Mouse (Mus musculus): ENCODE data around the gene 1810043G02Rik.
"Not testable (repeated sequence)": the region's sequence is repeated elsewhere in the genome, so short reads cannot be mapped to it uniquely, and the experiment has no call there.

Gene 1810043G02Rik

DNA sequence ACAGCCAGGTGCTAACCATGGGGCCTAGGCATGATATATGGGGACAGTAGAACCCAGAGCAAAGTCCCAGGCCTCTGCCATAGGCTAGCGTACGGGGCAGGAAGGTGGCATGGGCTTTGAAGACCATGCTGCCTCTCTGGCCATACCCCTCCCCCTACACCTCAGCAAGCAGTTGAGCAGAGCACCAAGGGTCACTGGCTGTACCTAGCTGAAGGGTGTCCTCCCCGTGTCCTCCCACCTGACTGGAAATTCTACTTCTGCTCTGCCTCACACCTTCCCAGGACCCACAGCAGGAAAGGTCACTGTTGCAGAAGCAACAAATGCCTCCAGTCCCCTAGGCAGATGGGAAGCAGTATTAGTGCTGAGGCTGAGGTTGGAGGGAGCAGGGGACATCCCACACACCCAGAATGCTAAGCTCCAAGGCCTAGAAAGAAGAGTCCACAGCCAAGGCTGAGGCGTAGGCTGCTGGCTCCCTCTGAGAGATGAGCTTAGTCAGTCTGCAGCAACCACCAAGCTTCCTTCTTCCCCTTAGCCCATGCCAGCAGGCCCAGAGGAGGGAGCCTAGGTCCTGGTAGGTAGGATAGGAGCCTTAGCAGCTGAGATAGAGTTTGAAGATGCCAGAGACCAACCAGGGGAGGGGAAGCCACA, 27.6 kb downstream of the 1810043G02Rik start:
- no peak for DNase-seq (ENCODE audit: low spot score)

DNA sequence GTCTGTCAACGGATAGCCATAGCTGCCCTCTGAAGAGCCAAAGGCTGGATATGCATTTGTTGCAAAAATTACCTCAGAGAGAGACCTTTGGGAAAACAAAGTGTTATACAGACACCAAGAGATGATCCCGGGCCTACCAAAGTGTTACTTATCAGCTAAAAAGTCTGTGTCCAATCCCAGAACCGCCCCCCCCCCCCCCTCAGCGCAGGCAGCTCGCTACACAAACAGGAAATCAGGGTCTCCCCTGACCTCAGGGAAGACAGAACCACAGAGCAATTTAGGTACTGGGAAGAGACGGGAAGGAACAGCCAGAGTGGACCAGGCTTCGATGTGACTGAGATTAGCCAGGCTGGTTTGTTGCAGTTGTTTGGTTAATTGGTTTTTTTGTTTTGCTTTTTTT, 28.9 kb downstream of the 1810043G02Rik start:
- no peak for DNase-seq (ENCODE audit: low spot score)

DNA sequence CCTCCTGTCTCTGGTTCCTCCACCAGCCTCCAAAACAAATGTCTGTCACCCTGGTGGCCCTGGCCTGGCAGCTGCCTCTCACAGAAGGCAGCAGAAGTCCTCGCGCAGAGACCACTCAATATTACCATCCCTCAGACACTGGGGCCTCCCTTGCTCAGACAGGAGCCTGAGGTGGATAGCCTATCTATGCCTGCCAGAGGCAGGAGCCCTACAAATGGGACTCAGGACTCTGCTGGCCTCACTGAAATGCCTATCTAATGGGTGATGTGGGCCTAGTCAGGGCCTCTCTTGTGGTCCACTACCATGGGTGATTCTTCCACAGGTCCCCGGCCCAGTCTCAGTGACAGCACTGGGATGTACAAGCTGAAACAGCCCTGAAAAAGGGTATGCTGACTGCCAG, 29.8 kb downstream of the 1810043G02Rik start:
- DNase-seq (ENCODE audit: low spot score), result no peak

DNA sequence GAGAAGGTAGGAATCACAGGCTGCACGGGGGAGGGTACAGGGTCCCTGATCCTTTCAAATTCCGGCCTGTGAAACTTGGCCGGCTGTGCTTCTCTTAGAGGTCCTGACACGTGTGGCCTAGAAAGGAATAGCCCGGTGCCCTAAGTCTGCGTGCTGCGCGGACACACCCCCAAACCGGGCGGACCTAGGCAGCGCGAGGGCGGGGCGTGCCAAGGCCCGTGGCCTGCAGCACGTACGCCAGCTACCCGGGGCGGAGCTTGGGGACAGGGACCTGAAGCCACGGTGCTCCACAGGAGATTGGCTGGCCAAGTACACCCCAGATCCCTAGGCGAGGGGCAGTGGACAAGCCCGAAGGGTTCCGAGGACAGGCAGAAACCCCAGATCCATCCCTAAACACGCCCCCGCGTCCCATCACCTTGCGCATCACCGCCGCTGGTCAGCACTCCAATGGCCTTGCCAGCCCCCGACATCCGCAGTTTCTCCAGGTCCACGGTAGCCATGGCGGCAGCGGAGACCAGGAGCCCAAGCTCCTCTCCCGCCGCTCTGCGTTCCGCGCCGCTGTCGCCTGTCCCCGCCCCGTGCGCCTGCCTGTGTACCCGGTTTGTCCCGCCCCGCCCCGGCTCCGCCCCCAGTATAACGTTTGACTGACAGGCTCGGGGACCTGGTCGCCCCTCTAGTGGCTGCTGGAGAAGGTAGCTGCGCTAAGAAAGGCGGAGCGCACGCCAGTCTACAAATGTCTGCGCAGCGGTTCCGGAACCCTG, 31.0 kb downstream of the 1810043G02Rik start:
- peak; percentile 97 for DNase-seq (ENCODE audit: low spot score)

DNA sequence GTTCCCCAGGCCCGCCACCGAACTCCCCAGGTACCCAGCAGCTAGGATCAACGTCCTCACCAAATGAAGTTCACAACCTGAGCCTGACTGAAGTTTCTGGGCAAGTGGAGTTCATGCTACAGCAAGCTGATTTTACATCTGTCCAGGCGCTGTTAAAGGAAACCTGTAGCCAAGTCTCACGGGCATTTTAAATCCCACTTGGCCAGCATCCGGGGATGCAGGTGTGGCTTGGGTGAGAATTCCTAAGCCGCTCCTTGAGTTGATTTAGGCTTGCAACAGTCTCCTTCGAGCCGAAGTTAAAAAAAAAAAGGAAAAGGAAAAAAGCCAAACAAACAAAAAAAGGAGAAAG, 31.6 kb downstream of the 1810043G02Rik start, which contains the start of gene Pfkl:
Gene Pfkl (minus strand): TSS at position 139 of the 349 bp plus-strand sequence.
- no peak for DNase-seq (ENCODE audit: low spot score)

DNA sequence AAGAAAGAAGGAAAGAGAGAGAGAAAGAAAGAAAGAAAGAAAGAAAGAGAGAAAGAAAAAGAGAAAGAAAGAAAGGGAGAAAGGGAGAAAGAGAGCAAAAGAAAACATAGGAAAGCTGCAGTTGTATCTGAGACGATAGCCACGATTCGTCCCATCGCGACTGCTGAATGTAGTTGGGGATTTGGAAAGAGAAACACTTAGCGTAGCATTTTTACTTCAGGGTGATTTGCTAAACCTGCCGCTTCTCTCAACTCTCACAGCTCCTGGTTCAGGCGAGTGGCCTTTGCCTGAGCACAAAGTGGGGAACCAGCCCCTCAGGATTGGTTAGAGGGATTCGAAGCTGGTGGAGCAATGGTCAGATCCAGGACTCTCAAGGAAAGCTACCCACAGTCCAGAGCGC, 32.0 kb downstream of the 1810043G02Rik start:
- DNase-seq (ENCODE audit: low spot score), result peak; percentile 31

- not testable (repeated sequence) for DNase-seq (ENCODE audit: low spot score)
These were observed 32.8 kb downstream of the 1810043G02Rik start for GRCm38 (mm10) chr10:78011116-78011515.

DNA sequence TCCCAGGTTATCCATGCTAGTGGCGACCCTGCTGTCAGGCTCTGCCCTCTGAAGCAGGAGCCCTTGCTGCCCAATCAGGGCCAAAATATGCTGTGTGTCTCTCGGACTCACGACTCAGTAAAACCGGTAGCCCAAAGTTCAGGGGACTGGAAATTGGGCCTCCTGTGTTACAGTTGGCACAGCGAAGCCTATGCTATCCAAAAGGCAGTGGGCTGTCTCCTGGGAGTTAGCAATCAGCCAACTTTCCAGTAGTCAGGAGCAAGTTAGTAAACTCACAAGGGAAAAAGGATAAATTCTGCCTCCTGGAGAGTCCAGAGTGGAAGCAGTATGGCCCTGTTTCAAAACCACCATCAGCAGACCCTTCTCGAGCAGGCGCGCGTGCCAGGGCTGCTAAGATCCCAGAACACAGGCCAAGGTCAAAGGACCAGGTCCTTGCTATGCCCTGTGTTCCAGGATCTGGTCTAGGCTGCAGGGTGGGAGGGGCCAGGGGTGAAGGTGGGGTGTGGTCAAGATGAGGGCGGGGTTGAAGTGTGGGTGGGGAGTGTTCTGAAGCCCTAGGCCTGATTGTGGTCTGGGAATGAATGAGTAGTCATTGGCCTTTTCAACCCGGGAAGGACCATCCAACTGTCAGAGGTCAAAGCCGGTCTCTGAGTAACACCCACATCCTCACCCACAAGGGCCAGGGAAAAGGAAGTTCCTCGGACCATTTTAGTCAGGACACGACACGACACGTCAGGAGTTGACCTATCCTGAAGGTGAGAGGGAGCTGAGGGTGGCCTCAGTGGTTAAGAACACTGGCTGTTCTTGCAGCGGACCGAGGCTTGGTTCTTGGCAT, 34.6 kb downstream of the 1810043G02Rik start:
- DNase-seq (ENCODE audit: low spot score), result no peak

- DNase-seq (ENCODE audit: low spot score), result no peak
These were observed 37.2 kb downstream of the 1810043G02Rik start for GRCm38 (mm10) chr10:78015489-78015888.

- DNase-seq (ENCODE audit: low spot score), result no peak
These were observed 38.0 kb downstream of the 1810043G02Rik start for GRCm38 (mm10) chr10:78016366-78016765.

DNA sequence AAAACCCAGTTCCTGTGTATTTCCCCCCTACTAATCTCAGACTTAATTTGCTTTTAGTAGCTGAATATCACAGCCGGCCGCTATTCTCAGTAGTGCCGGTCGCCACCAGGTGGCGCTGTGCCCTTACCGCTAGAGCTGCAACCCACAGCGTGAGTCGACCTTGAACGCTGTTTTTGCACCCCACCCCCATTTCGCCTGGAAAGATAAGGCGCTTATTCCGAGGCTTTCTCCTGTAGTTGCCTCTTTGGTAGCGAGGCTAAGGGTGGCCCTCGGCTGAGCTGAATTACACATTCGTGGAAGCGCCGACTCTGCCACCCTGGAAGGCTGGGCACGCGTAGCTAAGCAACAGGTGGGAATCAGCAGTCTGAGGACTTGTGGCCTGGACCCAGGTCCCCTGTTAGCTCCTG, 40.5 kb downstream of the 1810043G02Rik start:
- peak; percentile 92 for DNase-seq (ENCODE audit: low spot score)

DNA sequence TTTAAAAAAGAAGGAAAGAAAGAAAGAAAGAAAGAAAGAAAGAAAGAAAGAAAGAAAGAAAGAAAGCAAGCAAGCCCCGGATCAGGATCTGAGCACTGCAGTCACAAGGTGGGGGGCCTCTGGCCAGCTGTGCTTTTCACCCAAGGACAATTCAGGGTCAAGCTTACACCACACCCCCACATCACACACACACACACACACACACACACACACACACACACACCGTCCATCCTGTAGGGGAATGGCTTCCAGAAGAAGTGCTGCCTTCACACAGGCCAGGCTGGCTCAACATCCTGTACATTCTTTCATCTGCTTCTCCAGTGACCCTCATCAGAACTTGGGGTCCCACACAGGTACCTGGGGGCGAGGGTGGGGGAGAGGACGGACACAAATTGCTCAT, 41.0 kb downstream of the 1810043G02Rik start:
- no peak for DNase-seq (ENCODE audit: low spot score)

- DNase-seq (ENCODE audit: low spot score), result not testable (repeated sequence)
These were observed 41.7 kb downstream of the 1810043G02Rik start for GRCm38 (mm10) chr10:78019984-78020383.

- DNase-seq (ENCODE audit: low spot score), result not testable (repeated sequence)
These were observed 47.1 kb downstream of the 1810043G02Rik start for GRCm38 (mm10) chr10:78025453-78025852.

DNA sequence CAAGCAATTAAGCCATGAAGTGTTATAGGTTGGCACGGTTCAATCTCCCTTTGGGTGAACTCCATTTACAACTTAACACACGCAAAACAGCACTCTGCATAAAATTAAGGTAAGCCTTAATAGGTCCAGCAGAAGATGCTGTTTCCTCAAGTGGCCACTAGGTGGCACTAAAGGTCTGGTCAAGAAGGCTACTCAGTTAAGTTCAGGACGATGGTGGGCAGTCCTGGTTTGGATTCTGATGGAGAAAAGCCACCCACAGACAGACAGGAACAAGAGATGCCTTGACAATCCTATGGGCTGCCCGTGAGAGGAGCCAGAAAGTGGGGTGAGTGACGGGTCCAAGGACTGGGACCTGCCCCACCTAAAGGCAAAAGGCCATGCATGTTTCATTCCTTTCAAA, 49.8 kb downstream of the 1810043G02Rik start:
- DNase-seq (ENCODE audit: low spot score), result peak; percentile 89

GRCm38 (mm10) chr10:78029080-78029479, 50.8 kb downstream of the 1810043G02Rik start:
- DNase-seq (ENCODE audit: low spot score), result no peak

- DNase-seq (ENCODE audit: low spot score), result no peak
These were observed 53.7 kb downstream of the 1810043G02Rik start for GRCm38 (mm10) chr10:78031987-78032386.

Data from embryo, embryonic 10 days (tissue).